Mouse (Mus musculus) ES-E14 (cell line): Measurements from ENCODE around the gene Dpm2. TPM values are rescaled to one million over a fixed set of nuclear protein-coding genes. Genes with fewer than 3 reads are reported as not detected.
A peak's percentile ranks its signal among the peaks of the same experiment; 100 is the strongest.

ENCODE experiments used
- DNase-seq: peaks from one replicate; pipeline ENCODE4 v3.0.0-alpha.2; 2013; ENCODE audit warnings: low read depth, low spot score
- H3K27ac ChIP-seq: 2 replicates; pipeline ENCODE4 v1.5.1; 2012; ENCODE audit warnings: low read depth, mild to moderate bottlenecking, low read length, moderate library complexity, mixed read lengths; ENCODE audit not compliant: poor library complexity, insufficient read depth, severe bottlenecking
- H3K36me3 ChIP-seq: 2 replicates; pipeline ENCODE4 v1.6.1; 2012; ENCODE audit warnings: mild to moderate bottlenecking, low read length, moderate library complexity, mixed read lengths; ENCODE audit not compliant: control insufficient read depth, poor library complexity, insufficient read depth, severe bottlenecking
- H3K4me1 ChIP-seq, 2 experiments: fragments of 150-350 bp in 1 of 2; sonication (generic) in 1 of 2; 2 replicates each; pipeline ENCODE4 v1.6.1; 2012; ENCODE audit warnings: low read length in 2 of 2, mild to moderate bottlenecking in 1 of 2, mixed read lengths in 1 of 2; ENCODE audit not compliant: control insufficient read depth in 2 of 2, insufficient read depth in 2 of 2, poor library complexity in 1 of 2
- H3K4me3 ChIP-seq, 2 experiments: fragments of 150-350 bp in 1 of 2; sonication (generic) in 1 of 2; 2 replicates each; pipeline ENCODE4 v1.5.1; 2012; ENCODE audit warnings: low read length in 2 of 2, low read depth in 1 of 2, mild to moderate bottlenecking in 1 of 2, mixed read lengths in 1 of 2; ENCODE audit not compliant: insufficient read depth in 1 of 2, poor library complexity in 1 of 2, severe bottlenecking in 1 of 2
- H3K9ac ChIP-seq: 2 replicates; pipeline ENCODE4 v1.6.1; 2012; ENCODE audit warnings: low read depth, mild to moderate bottlenecking, low read length, mixed read lengths; ENCODE audit not compliant: poor library complexity, insufficient read depth, severe bottlenecking
- H3K9me3 ChIP-seq: fragments of 150-350 bp; sonication (generic); 2 replicates; pipeline ENCODE4 v1.6.1; 2012; ENCODE audit warnings: low read depth, mild to moderate bottlenecking, low read length; ENCODE audit not compliant: control insufficient read depth, insufficient read depth
- CHD2 ChIP-seq: IDR thresholded peaks from 2 replicates; pipeline ENCODE4 v1.6.1; 2014; ENCODE audit warnings: mild to moderate bottlenecking, low read depth, low read length, inconsistent platforms
- HCFC1 ChIP-seq: IDR thresholded peaks from 2 replicates; pipeline ENCODE4 v1.6.1; 2012; ENCODE audit warnings: low read length, inconsistent platforms, borderline replicate concordance; ENCODE audit not compliant: insufficient read depth
- MAFK ChIP-seq: IDR thresholded peaks from 2 replicates; pipeline ENCODE4 v1.6.1; 2014; ENCODE audit warnings: mild to moderate bottlenecking, low read depth, low read length, inconsistent platforms; ENCODE audit not compliant: insufficient read depth
- ZC3H11A ChIP-seq: IDR thresholded peaks from 2 replicates; pipeline ENCODE4 v1.6.1; 2012; ENCODE audit warnings: low read depth, mild to moderate bottlenecking, inconsistent platforms, low read length, borderline replicate concordance
- ZNF384 ChIP-seq: IDR thresholded peaks from 2 replicates; pipeline ENCODE4 v1.6.1; 2012; ENCODE audit warnings: low read depth, low read length, inconsistent platforms
- in situ Hi-C, 2 experiments: fragments of 600-800 bp; cut with MboI; formaldehyde crosslinking; loops; one replicate each; pipeline ENCODE4 v1.15.1; 2025; ENCODE audit warnings: low sequenced_read_pairs in 2 of 2, inconsistent platforms in 1 of 2; ENCODE audit not compliant: unreplicated experiment in 2 of 2
- total RNA-seq: library from RNA; depleted of rRNA; stranded (reverse); fragments of 300-350 nt; gene quantifications from 2 replicates; pipeline ENCODE4 v1.2.3, GENCODE M21; 2012; rRNA removed

Gene Dpm2
- total RNA-seq: 38.0 and 44.1 TPM in 2 replicates

DNA sequence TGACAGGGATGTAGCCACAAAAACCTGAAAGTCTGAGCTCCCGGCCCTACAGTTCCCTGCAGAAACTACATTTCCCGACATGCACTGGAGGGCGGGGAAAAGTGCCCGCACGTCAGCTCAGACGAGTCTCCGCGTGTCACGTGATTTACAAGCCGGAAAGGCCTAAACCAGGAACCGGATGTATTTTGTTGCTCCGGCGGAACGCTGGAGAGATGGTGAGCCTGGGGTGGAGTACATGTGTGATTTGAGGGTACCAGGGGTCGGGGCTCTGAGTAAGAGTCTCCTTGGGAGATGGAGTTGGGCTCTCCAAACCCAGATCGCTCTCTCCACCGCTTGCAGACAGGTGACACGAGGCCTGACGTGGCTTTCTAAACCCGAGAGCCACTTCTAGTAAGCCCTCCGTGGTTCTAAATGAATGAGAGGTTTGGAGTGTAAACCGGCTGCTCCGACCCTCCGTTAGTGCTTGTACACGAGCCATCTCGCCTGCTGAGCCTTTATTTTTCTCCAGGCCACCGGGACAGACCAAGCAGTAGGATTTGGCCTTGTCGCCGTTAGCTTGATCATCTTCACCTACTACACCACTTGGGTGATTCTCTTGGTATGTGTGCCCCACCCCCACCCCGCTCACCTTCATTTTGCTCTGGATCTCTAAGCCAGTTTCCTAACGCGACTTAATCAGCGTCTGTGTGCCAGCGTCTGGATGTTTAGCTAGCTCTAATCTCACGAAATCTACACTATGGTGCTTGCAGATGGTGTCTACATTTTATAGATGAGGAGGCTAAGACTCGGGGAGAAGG is at the start of gene Dpm2:
TSS of gene Dpm2 (plus strand) at position 161 of the 797 bp plus-strand sequence.
- peak within 1 kb of the TSS; percentile 82 to 95 for H3K4me3 ChIP-seq
- peak; percentile 90 for DNase-seq
- H3K36me3 ChIP-seq: peaks cover 14% of the 10 kb centered on the region; the same call in 1 of the 2 replicates
- H3K9me3 ChIP-seq: no peaks in the 10 kb centered on the region
- peaks cover 0 to 6% of the 10 kb centered on the region in 2 experiments; a peak in 2 of 4 replicates for H3K4me1 ChIP-seq
- TF ChIP-seq HCFC1 (peak; percentile 97), MAFK (no peak), CHD2 (no peak), ZNF384 (no peak)
- peak within 1 kb of the TSS; percentile 63 for H3K27ac ChIP-seq
- in situ Hi-C loops: no loop called here
- peak within 1 kb of the TSS; percentile 90 for H3K9ac ChIP-seq

DNA sequence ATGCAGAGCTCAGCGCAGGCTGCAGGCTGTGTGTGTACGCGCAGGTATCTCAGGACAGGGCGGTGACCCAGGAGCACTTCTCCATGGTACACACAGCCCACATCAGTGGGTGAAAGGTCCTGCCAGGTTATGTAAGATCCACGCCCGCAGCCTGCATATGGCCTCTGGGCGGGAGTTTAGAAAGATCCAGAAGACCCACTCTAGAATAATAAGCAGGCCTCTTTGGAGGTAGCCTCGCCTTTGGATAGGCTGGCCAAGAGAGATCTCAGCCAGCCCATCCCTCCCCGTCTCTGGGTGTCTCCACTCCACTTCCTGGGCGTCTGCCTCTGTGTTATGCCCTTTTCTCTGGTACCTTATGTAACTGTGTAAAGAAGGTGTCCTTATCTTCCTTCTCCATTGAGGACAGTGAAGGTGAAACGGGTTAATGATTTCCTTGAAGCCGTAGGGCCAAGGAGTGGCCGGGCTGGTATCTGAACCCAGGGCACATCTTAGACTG is 46.1 kb upstream of the Dpm2 start:
- Histone ChIP-seq H3K4me3 (peak overlapping the region; percentile 39 to 44), H3K27ac (no peak overlapping the region), H3K36me3 (no peaks in the 10 kb centered on the region), H3K9ac (no peak overlapping the region), H3K4me1 (0 out of 4 replicates have a peak, but pooled peaks cover 2 to 3% of the 10 kb centered on the region in 2 experiments), H3K9me3 (no peaks in the 10 kb centered on the region)
- TF ChIP-seq ZNF384 (no peak), HCFC1 (no peak), ZC3H11A (no peak), MAFK (no peak), CHD2 (no peak)
- in situ Hi-C loops: no loop called here
- no peak for DNase-seq

GRCm38 (mm10) chr2:32525816-32526215 is 44.8 kb upstream of the Dpm2 start:
- in situ Hi-C loops: no loop called here
- Histone ChIP-seq H3K9me3 (no peaks in the 10 kb centered on the region), H3K4me3 (no peak overlapping the region), H3K36me3 (no peaks in the 10 kb centered on the region), H3K9ac (no peak overlapping the region), H3K4me1 (0 out of 4 replicates have a peak, but pooled peaks cover 2 to 3% of the 10 kb centered on the region in 2 experiments), H3K27ac (no peak overlapping the region)
- TF ChIP-seq HCFC1: no peak
- no peak for TF ChIP-seq ZNF384
- TF ChIP-seq CHD2: no peak
- TF ChIP-seq MAFK: no peak
- TF ChIP-seq ZC3H11A: no peak
- DNase-seq: no peak

GRCm38 (mm10) chr2:32527468-32527966 is 43.1 kb upstream of the Dpm2 start:
- Histone ChIP-seq H3K27ac (no peak overlapping the region), H3K9ac (no peak overlapping the region), H3K9me3 (no peaks in the 10 kb centered on the region), H3K36me3 (no peaks in the 10 kb centered on the region), H3K4me3 (no peak overlapping the region), H3K4me1 (0 out of 4 replicates have a peak, but pooled peaks cover 2 to 3% of the 10 kb centered on the region in 2 experiments)
- DNase-seq: no peak
- in situ Hi-C loops: no loop called here
- TF ChIP-seq HCFC1: no peak
- TF ChIP-seq ZC3H11A: no peak
- no peak for TF ChIP-seq CHD2
- TF ChIP-seq ZNF384: no peak
- TF ChIP-seq MAFK: no peak
